Mouse (Mus musculus) limb, embryonic 14.5 days (tissue): ENCODE results near the gene Ranbp9. TPM values are rescaled to one million over a fixed set of nuclear protein-coding genes. Genes with fewer than 3 reads are reported as not detected.

Source experiments
- ATAC-seq: fragments of 200-750 bp; cut with Nextera tagmentation; 2 replicates; pipeline ENCODE4 v1.8.0; 2017; ENCODE audit warnings: low read depth, moderate number of reproducible peaks, moderate TSS enrichment; ENCODE audit not compliant: low FRiP score
- DNase-seq: peaks from one replicate; pipeline ENCODE4 v3.0.0-alpha.2; 2015; ENCODE audit warnings: low spot score
- H3K27ac ChIP-seq: fragments of 300-500 bp; sonication (generic); replicated peaks from 2 replicates; pipeline ENCODE4 v1.5.1; 2014; ENCODE audit warnings: low read depth, mild to moderate bottlenecking, low read length, moderate library complexity, mixed read lengths
- H3K27me3 ChIP-seq: fragments of 300-500 bp; sonication (generic); 2 replicates; pipeline ENCODE4 v1.6.1; 2014; ENCODE audit warnings: low read length, mixed read lengths; ENCODE audit not compliant: control insufficient read depth, insufficient read depth
- H3K36me3 ChIP-seq: fragments of 300-500 bp; sonication (generic); 2 replicates; pipeline ENCODE4 v1.6.1; 2014; ENCODE audit warnings: mild to moderate bottlenecking, low read length, moderate library complexity, mixed read lengths; ENCODE audit not compliant: control insufficient read depth, insufficient read depth
- H3K4me1 ChIP-seq: fragments of 300-500 bp; sonication (generic); 2 replicates; pipeline ENCODE4 v1.6.1; 2014; ENCODE audit warnings: antibody characterized with exemption, low read length, mixed read lengths; ENCODE audit not compliant: control insufficient read depth, insufficient read depth
- H3K4me2 ChIP-seq: fragments of 300-500 bp; sonication (generic); replicated peaks from 2 replicates; pipeline ENCODE4 v1.6.1; 2014; ENCODE audit warnings: low read depth, mild to moderate bottlenecking, low read length, moderate library complexity; ENCODE audit not compliant: severe bottlenecking
- H3K4me3 ChIP-seq: fragments of 300-500 bp; sonication (generic); replicated peaks from 2 replicates; pipeline ENCODE4 v1.5.1; 2014; ENCODE audit warnings: low read length
- H3K9ac ChIP-seq: fragments of 300-500 bp; sonication (generic); 2 replicates; pipeline ENCODE4 v1.6.1; 2014; ENCODE audit warnings: mild to moderate bottlenecking, low read depth, low read length, moderate library complexity; ENCODE audit not compliant: severe bottlenecking
- H3K9me3 ChIP-seq: fragments of 300-500 bp; sonication (generic); 2 replicates; pipeline ENCODE4 v1.6.1; 2016; ENCODE audit warnings: low read length; ENCODE audit not compliant: control insufficient read depth
- POLR2A ChIP-seq: fragments of 200-500 bp; IDR thresholded peaks from 2 replicates; pipeline ENCODE4 v1.8.0; 2012; ENCODE audit warnings: inconsistent platforms, mild to moderate bottlenecking, moderate library complexity, borderline replicate concordance; ENCODE audit not compliant: insufficient read depth, insufficient read length; ENCODE audit errors: extremely low read depth
- WGBS: fragments of 180-500 bp; shearing (Covaris S2); extraction: QIAGEN DNeasy Blood & Tissue Kit; methylation state at CpG from one replicate; pipeline ENCODE4 v1.1.7; 2014; 5-methylcytosine and 5-hydroxymethylcytosine counted together
- polyA plus RNA-seq, 2 experiments: library from polyadenylated mRNA; depleted of rRNA in 1 of 2; stranded (reverse) in 1 of 2; unstranded in 1 of 2; fragments of >200 nt; fragmentation: Nextera tagmentation in 1 of 2; extraction: Ambion mirVana in 1 of 2; gene quantifications; 2 replicates each; pipeline versions ENCODE4 v1.2.1 to v1.2.3; 2012 to 2014

Ranbp9 gene
- polyA plus RNA-seq, 2 experiments = 12.6 to 36.9 TPM

DNA sequence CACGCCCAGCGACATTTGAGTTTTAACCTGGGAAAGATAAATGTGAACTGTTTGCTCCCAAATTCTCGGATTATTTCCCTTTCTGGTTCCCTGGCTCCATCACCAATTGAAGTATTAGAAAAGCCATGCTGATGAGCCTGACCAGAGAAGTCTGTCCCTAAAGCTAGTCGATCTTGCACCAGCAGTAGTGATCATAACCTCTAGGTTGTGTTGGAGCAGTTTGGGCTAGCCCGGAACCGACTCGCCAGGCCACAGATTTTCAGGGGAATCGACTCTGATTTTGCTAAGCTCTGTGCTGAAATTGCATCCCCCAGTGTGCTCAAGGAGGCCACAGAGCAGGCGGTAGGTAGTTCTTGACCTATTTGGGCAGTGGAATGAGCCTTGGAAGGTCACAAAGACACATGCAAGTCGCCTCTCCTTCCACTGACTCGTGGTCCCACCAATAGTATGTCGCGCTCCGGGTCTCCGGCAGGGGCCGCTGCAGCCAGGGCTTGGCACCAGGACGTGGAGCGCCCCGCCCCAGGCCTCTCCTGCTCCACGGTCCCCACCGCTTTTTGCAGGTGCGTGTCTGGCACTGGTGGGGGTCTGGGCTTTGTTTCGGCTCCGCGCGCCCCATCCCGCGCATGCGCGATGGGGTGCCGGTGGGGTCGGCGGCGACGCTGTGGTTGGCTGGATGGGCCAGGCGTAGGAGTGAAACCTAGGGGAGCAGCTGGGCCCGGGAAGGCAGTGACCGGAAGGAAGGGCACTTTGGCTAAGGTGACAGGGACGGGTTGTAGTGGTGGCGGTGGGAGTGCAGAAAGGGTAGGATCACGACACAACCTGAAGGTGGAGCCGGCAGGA, 115.9 kb downstream of the Ranbp9 start, which contains the start of gene Sirt5:
TSS of gene Sirt5 (plus strand) at position 512 of the 840 bp plus-strand sequence.
- H3K27me3 ChIP-seq = no peaks in the 10 kb centered on the region
- H3K4me2 ChIP-seq = peak within 1 kb of the TSS; percentile 88
- H3K4me3 ChIP-seq = peak within 1 kb of the TSS; percentile 61
- H3K9me3 ChIP-seq = no peaks in the 10 kb centered on the region
- peaks cover 8% of the 10 kb centered on the region; the same call in 1 of the 2 replicates for H3K4me1 ChIP-seq
- no peaks in the 10 kb centered on the region for H3K36me3 ChIP-seq
- peak within 1 kb of the TSS; percentile 48; the same call in 1 of the 2 replicates for H3K27ac ChIP-seq
- WGBS = 15% methylated on average over 42 of the region's 42 CpGs
- DNase-seq = peak; percentile 90
- 0 out of 2 replicates have a peak, but pooled peaks have one; percentile 50 for TF ChIP-seq POLR2A
- peak within 1 kb of the TSS; percentile 77 for H3K9ac ChIP-seq
- ATAC-seq = peak; percentile 97

DNA sequence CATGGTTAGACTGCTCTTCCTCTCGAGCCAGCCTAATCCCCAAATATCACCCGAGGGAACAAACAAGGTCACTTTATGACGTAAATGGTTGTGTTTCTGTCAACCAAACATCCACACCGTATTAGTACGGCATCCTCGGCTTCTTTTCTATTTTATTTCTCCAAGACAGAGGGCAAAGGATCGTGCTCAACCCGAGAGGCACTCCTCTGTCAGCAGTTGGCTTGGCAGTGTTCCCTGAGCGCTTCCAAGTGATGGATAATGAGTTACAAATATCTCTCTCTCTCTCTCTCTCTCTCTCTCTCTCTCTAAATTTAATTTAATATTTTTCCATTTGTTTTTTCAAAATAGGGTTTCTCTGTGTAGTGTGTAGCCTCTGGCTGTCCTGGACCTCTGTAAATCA, 118.7 kb downstream of the Ranbp9 start:
- DNase-seq (no peak), ATAC-seq (no peak)
- Histone ChIP-seq H3K36me3 (no peaks in the 10 kb centered on the region), H3K4me2 (no peak overlapping the region), H3K27ac (no peak overlapping the region), H3K9me3 (no peaks in the 10 kb centered on the region), H3K4me3 (no peak overlapping the region), H3K9ac (no peak overlapping the region), H3K4me1 (peaks cover 8% of the 10 kb centered on the region; the same call in 1 of the 2 replicates), H3K27me3 (no peaks in the 10 kb centered on the region)
- whole genome bisulfite sequencing = 80% methylated on average over 9 of the region's 9 CpGs
- TF ChIP-seq POLR2A = no peak

DNA sequence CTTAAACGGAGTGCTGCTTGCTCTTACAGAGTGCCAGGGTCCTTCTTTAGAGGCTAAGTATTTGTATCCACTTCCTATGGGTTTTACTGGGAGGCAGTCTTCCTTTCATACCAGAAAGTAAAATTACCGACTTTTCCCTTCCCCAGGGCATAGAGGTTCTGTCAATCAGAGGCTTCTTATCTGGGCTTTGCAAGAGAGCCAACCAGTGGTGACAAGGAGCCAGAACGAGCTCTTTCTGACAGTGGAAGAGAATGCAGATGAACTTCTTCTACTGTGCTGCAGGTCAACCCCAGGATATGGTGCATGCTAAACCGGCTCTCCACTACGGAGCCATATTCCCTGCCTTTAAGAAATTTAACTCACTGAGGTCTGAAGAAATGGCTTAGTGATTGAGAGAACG, 120.5 kb downstream of the Ranbp9 start:
- no peak for TF ChIP-seq POLR2A
- Histone ChIP-seq H3K9me3 (no peaks in the 10 kb centered on the region), H3K9ac (no peak overlapping the region), H3K27ac (no peak overlapping the region), H3K36me3 (no peaks in the 10 kb centered on the region), H3K27me3 (no peaks in the 10 kb centered on the region), H3K4me2 (no peak overlapping the region), H3K4me3 (no peak overlapping the region), H3K4me1 (no peaks in the 10 kb centered on the region)
- no peak for DNase-seq
- WGBS = 63% methylated on average over 6 of the region's 6 CpGs
- ATAC-seq = no peak

DNA sequence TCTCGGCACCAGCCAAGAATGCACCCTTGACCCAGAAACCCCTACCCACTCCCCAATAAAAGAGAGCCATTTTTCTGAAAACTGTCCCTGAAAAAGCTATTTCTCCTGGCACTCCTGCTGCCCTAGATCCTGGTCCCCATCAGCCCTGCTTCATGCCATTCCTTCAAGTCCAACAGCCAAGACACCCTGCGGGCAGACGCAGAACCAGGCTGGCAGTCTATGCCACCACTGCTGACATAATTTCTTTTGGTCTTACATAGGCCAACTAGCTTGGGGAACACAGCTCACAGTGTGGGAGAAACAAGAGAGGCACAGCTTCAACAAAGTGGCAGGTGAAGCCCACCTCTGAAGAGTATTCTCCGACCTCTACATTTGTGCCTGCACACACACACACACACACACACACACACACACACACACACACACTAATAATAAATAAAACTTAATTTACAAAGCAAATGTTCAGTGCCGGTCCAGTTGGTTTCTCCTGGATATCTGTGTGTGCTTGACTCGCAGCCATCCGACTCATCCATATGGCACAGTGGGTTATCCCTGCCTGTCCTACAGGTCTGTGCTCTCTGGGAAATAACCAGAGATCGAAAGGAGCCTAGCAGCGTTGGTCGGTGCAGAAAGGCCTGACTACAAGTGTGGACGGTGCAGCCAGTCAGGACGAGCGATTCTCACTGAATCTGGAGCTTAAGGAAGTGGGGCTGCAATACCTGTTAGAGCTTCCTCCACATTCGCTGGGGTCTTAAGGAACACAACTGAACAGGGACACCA, 124.5 kb downstream of the Ranbp9 start:
- 85% methylated on average over 14 of the region's 14 CpGs for WGBS
- no peak overlapping the region for H3K4me3 ChIP-seq

GRCm38 (mm10) chr13:43354362-43354761, 126.7 kb downstream of the Ranbp9 start:
- no peaks in the 10 kb centered on the region for H3K27me3 ChIP-seq

More for the DNA sequence above, 124.5 kb downstream of the Ranbp9 start:
- Histone ChIP-seq H3K27me3 (no peaks in the 10 kb centered on the region), H3K27ac (no peak overlapping the region), H3K9ac (no peak overlapping the region), H3K4me1 (0 out of 2 replicates have a peak, but pooled peaks cover 7% of the 10 kb centered on the region), H3K4me2 (no peak overlapping the region), H3K9me3 (no peaks in the 10 kb centered on the region), H3K36me3 (no peaks in the 10 kb centered on the region)
- no peak for DNase-seq
- TF ChIP-seq POLR2A = no peak
- no peak for ATAC-seq

More at GRCm38 (mm10) chr13:43354362-43354761, 126.7 kb downstream of the Ranbp9 start:
- no peak for DNase-seq
- H3K4me1 ChIP-seq = 0 out of 2 replicates have a peak, but pooled peaks cover 7% of the 10 kb centered on the region
- H3K27ac ChIP-seq = no peak overlapping the region
- TF ChIP-seq POLR2A = no peak
- no peak overlapping the region for H3K4me2 ChIP-seq
- ATAC-seq = no peak
- no peaks in the 10 kb centered on the region for H3K36me3 ChIP-seq
- no peak overlapping the region for H3K9ac ChIP-seq
- H3K9me3 ChIP-seq = no peaks in the 10 kb centered on the region
- no peak overlapping the region for H3K4me3 ChIP-seq
- 40% methylated on average over 12 of the region's 12 CpGs for WGBS
